Mouse (Mus musculus) ZHBTc4 (cell line): ENCODE measurements around the gene Enho.

Experiments
- DNase-seq: peaks from one replicate; pipeline ENCODE4 v3.0.0-alpha.2; 2011; ENCODE audit warnings: low read depth, low spot score

The Enho gene

GRCm38 (mm10) chr4:41664533-41664932, 24.4 kb upstream of the Enho start:
- DNase-seq, result peak; percentile 57

- DNase-seq, result no peak
Observed at GRCm38 (mm10) chr4:41663614-41664013, 23.5 kb upstream of the Enho start.

- DNase-seq, result no peak
Observed at GRCm38 (mm10) chr4:41662723-41663122, 22.6 kb upstream of the Enho start.

GRCm38 (mm10) chr4:41660851-41661430, 20.8 kb upstream of the Enho start:
- no peak for DNase-seq

GRCm38 (mm10) chr4:41659556-41659955, 19.4 kb upstream of the Enho start:
- DNase-seq, result no peak

GRCm38 (mm10) chr4:41658566-41659384, 18.7 kb upstream of the Enho start:
- DNase-seq, result peak; percentile 74

GRCm38 (mm10) chr4:41655525-41655924, 15.4 kb upstream of the Enho start:
- no peak for DNase-seq

GRCm38 (mm10) chr4:41654217-41654616, 14.1 kb upstream of the Enho start:
- peak; percentile 91 for DNase-seq

- no peak for DNase-seq
Observed at GRCm38 (mm10) chr4:41653730-41654129, 13.6 kb upstream of the Enho start.

- DNase-seq, result peak; percentile 91
Observed at GRCm38 (mm10) chr4:41653296-41653695, 13.2 kb upstream of the Enho start.

- no peak for DNase-seq
Observed at GRCm38 (mm10) chr4:41648627-41649026, 8.5 kb upstream of the Enho start.

- DNase-seq, result peak; percentile 57
Observed at GRCm38 (mm10) chr4:41648157-41648556, 8.0 kb upstream of the Enho start.

GRCm38 (mm10) chr4:41645488-41645887, 5.4 kb upstream of the Enho start:
- DNase-seq, result peak; percentile 45

- no peak for DNase-seq
Observed at GRCm38 (mm10) chr4:41641199-41641822, 1.2 kb upstream of the Enho start.

- DNase-seq, result no peak
Observed at GRCm38 (mm10) chr4:41639214-41639841, 796 bp downstream of the Enho start.

GRCm38 (mm10) chr4:41638828-41639213, 1.3 kb downstream of the Enho start:
- no peak for DNase-seq

- no peak for DNase-seq
Observed at GRCm38 (mm10) chr4:41638186-41638731, 1.9 kb downstream of the Enho start.

- no peak for DNase-seq
Observed at GRCm38 (mm10) chr4:41636882-41637635, 3.1 kb downstream of the Enho start.

- no peak for DNase-seq
Observed at GRCm38 (mm10) chr4:41636366-41636765, 3.8 kb downstream of the Enho start.

- no peak for DNase-seq
Observed at GRCm38 (mm10) chr4:41635906-41636305, 4.2 kb downstream of the Enho start.

GRCm38 (mm10) chr4:41635224-41635623, 4.9 kb downstream of the Enho start:
- DNase-seq, result no peak
